Mouse (Mus musculus) forebrain, embryonic 13.5 days (tissue): ENCODE measurements at regions not wholly inside any gene's neighbourhood (a gene's known extent, or its start where the extent isn't known, plus 50 kb on each side); places are given as distances from the start of the nearest gene placed in this dataset.

Experiments
- ATAC-seq: fragments of 200-750 bp; cut with Nextera tagmentation; 2 replicates; pipeline ENCODE4 v1.8.0; 2017
- H3K27ac ChIP-seq: fragments of 300-500 bp; sonication (generic); 2 replicates; pipeline ENCODE4 v1.5.1; 2015; ENCODE audit warnings: inconsistent platforms, mild to moderate bottlenecking, moderate library complexity
- H3K27me3 ChIP-seq: fragments of 300-500 bp; sonication (generic); 2 replicates; pipeline ENCODE4 v1.6.1; 2015; ENCODE audit warnings: mild to moderate bottlenecking, inconsistent platforms
- H3K36me3 ChIP-seq: fragments of 300-500 bp; sonication (generic); 2 replicates; pipeline ENCODE4 v1.6.1; 2015; ENCODE audit warnings: mild to moderate bottlenecking, inconsistent platforms; ENCODE audit not compliant: poor library complexity, severe bottlenecking
- H3K4me1 ChIP-seq: fragments of 300-500 bp; sonication (generic); 2 replicates; pipeline ENCODE4 v1.6.1; 2015; ENCODE audit warnings: inconsistent platforms
- H3K4me2 ChIP-seq: fragments of 300-500 bp; sonication (generic); 2 replicates; pipeline ENCODE4 v1.6.1; 2015; ENCODE audit warnings: inconsistent platforms, mild to moderate bottlenecking, moderate library complexity
- H3K4me3 ChIP-seq: fragments of 300-500 bp; sonication (generic); 2 replicates; pipeline ENCODE4 v1.5.1; 2015; ENCODE audit warnings: mild to moderate bottlenecking, inconsistent platforms
- H3K9ac ChIP-seq: fragments of 300-500 bp; sonication (generic); 2 replicates; pipeline ENCODE4 v1.6.1; 2015; ENCODE audit warnings: mild to moderate bottlenecking, inconsistent platforms
- H3K9me3 ChIP-seq: fragments of 300-500 bp; sonication (generic); replicated peaks from 2 replicates; pipeline ENCODE4 v1.6.1; 2016; ENCODE audit warnings: inconsistent platforms
- WGBS: fragments of 180-500 bp; shearing (Covaris S2); methylation state at CpG from one replicate; pipeline ENCODE4 v1.1.7; 2015; 5-methylcytosine and 5-hydroxymethylcytosine counted together

DNA sequence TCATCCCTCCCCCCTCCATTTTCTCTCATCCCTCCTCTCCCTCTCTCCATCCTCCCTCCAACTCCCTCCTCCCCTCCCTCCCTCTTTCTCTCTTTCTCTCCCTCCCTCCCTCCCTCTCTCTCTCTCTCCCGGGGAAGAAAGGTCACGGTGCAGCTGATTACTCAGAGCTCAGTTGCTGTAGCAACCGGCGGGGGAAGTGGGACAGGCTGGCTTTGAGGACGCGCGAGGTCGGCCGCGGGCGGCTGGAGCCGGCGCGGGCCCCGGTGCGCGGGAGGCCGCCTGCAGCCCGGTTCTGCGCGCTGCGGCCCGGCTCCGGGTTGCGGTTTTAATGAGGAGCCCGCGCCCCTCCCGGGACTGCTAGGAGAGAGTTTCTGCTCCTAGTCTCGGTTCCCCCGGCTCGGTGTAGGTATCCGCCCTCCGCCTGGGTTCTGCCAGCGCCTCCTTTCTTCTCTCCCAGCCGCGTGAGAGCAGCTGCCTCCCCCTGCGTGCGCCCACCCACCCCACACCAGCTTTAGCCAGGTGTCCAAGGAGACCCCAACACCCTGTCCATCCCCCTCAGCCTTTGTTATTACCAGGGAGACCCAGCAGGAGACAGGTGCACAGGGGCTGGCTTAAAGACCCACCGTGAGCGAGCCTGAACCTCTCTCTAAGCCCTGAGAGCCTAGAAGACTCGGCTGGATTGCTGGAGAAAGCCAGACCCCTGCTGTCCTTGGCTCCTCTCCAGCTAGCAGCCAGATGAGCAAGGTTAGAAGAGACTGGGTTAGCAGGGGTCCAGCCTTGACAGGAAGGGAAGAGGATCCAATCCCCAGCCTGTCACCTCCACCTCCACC lies 98.6 kb downstream of the Cstad start:
- peaks cover 60% of the 10 kb centered on the region for H3K4me1 ChIP-seq
- under 1% methylated on average over 39 of the region's 41 CpGs for WGBS
- no peaks in the 10 kb centered on the region for H3K27me3 ChIP-seq
- peak overlapping the region; percentile 61 for H3K4me2 ChIP-seq
- H3K4me3 ChIP-seq: peak overlapping the region; percentile 36
- peak; percentile 80 for ATAC-seq
- H3K9ac ChIP-seq: peak overlapping the region; percentile 79
- no peaks in the 10 kb centered on the region for H3K36me3 ChIP-seq
- H3K27ac ChIP-seq: peak overlapping the region; percentile 100
- no peaks in the 10 kb centered on the region for H3K9me3 ChIP-seq

DNA sequence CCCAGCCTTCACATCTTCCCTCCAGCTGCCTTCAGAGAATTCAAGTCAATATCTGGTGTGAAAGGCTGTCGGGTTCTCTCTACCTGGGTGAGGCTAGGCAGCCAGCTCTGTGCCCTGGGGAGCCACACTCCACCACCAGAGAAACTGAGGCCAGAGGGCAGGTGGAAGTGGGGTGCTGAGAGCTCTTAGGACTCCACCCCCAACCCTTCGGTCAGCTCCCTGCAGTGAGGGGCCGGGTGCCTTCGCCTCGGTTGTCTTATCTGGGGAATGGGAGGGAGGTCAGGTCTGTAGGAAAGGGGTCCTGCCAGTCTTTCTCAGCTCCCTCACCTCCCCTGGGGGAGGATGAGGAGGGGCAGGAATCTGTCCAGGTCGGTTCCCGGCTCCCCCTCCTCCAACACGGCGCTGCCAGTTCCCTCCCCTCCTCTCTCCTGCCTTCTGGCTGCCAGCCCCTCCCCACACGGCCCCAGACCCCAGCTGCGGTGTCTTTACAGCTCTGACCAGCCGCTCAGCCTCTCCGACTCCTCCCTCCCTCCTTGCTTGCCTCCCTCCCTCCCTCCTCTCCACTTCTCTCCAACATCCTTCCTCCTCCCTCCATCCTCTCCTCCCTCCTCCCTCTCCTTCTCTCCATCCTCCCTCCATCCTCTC lies 97.8 kb downstream of the Cstad start:
- WGBS: 1% methylated on average over 9 of the region's 13 CpGs
- H3K4me3 ChIP-seq: peak overlapping the region; percentile 21

DNA sequence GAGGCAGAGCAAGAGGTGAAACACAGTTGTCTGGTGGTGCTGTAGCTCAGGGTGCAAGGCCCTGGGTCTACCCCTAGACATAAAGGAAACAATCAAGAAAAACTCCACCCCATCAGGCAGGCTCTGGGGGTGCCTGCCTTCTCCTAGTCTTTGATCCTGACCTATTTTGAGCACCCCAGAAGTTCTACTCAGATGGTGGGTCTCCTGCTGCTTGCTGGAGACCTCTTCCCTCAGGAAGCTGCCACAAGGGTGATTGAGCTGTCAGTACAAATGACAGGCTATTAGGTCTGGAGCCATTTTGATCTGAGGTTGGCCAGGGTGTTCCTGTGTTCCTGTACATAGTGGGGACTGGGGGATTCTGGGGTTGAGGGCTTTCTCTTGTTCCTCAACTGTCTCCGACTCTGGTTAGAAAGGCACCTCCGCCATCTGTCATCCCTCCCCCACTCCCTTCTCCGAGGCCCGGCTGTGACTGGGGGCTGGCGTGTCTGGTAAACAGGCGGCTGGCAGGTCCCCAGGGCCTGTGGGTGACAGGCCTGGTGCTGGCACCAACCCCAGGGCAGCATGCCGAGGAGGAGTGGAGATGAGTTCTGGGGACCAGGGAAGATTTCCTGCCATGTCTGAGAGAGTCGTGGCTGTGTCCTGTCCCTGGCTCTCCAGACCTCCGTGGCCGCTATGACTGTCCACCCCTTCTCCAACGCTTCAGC lies 97.2 kb downstream of the Cstad start:
- Histone ChIP-seq H3K27me3 (no peaks in the 10 kb centered on the region), H3K9me3 (no peaks in the 10 kb centered on the region), H3K4me3 (peak overlapping the region; percentile 21; the same call in 1 of the 2 replicates), H3K36me3 (no peaks in the 10 kb centered on the region), H3K9ac (peak overlapping the region; percentile 79), H3K4me2 (peak overlapping the region; percentile 61), H3K4me1 (peaks cover 74% of the 10 kb centered on the region), H3K27ac (peak overlapping the region; percentile 100)
- WGBS: 2% methylated on average over 11 of the region's 11 CpGs
- ATAC-seq: peak; percentile 67

More for the DNA sequence above, 97.8 kb downstream of the Cstad start:
- peak overlapping the region; percentile 100 for H3K27ac ChIP-seq
- no peaks in the 10 kb centered on the region for H3K27me3 ChIP-seq
- H3K36me3 ChIP-seq: no peaks in the 10 kb centered on the region
- peak overlapping the region; percentile 79 for H3K9ac ChIP-seq
- H3K4me1 ChIP-seq: peaks cover 67% of the 10 kb centered on the region
- no peaks in the 10 kb centered on the region for H3K9me3 ChIP-seq
- peak; percentile 83 for ATAC-seq
- peak overlapping the region; percentile 61 for H3K4me2 ChIP-seq

DNA sequence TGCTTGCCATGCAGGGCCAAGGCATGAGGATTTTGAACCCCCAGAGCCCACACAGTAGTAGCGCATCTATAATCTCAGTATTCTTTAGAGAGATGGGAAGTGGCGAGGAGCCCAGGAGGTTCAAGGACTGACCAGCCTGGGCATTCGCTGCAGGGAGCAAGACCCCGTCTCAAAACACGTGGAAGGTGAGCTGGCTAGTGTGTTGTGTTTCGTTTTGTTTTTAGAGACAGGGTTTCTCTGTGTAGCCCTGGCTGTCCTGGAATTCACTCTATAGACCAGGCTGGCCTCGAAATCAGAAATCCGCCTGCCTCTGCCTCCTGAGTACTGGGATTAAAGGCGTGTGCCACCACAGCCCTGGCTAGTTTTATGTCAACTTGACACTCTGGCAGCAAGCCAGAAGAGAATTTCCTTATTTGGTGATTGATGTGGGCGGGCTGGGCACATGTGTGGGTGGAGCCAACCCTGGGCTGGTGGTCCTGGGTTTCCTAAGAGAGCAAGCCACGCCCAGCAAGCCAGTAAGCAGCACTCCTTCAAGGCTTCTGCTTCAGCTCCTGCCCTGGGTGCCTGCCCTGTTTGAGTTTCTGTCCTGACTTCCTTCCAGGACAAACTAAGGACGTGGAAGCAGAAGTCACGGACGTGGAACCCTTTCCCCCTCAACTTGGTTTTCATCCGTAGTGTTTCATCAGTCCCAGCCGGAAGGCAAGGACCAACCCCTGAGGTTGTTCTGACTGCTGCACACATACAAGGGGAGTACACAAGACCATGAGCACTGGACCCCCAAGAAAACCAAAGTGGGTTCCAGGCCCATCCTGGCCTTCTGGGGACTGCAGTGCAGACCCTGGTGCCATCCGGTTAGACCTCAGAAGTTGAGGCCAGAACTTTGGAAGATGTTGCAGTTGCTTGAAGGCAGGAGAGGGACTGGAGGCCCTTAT lies 96.4 kb downstream of the Cstad start:
- H3K4me1 ChIP-seq: peaks cover 80% of the 10 kb centered on the region
- 88% methylated on average over 17 of the region's 17 CpGs for WGBS
- no peaks in the 10 kb centered on the region for H3K27me3 ChIP-seq

DNA sequence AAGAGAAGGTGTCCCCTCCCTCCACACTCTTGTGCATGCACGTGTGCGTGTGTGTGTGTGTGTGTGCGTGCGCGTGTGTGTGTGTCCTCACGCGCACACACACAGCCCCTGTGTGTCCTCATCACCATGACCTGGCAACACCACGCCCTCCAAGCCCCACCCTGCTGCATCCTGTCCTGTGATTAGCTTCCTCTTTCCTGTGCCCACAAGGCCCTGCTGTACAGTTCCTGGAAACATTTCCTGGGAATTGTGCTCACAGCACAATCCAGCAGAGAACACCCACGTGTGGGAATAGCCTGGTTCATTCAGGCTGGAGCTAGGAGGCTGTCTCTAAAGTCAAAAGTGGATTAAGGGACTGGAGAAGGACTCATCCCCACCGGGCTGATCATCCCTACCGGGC lies 95.5 kb downstream of the Cstad start:
- H3K4me1 ChIP-seq: peaks cover 80% of the 10 kb centered on the region
- 83% methylated on average over 11 of the region's 11 CpGs for WGBS
- no peak overlapping the region for H3K4me2 ChIP-seq
- no peaks in the 10 kb centered on the region for H3K9me3 ChIP-seq
- H3K4me3 ChIP-seq: no peak overlapping the region
- no peak for ATAC-seq
- H3K27ac ChIP-seq: peak overlapping the region; percentile 100
- 0 out of 2 replicates have a peak overlapping the region, but pooled peaks have one; percentile 8 for H3K9ac ChIP-seq
- no peaks in the 10 kb centered on the region for H3K27me3 ChIP-seq
- H3K36me3 ChIP-seq: no peaks in the 10 kb centered on the region

More for the DNA sequence above, 96.4 kb downstream of the Cstad start:
- no peak for ATAC-seq
- H3K9ac ChIP-seq: no peak overlapping the region
- H3K4me3 ChIP-seq: no peak overlapping the region
- peak overlapping the region; percentile 100 for H3K27ac ChIP-seq
- H3K9me3 ChIP-seq: no peaks in the 10 kb centered on the region
- no peaks in the 10 kb centered on the region for H3K36me3 ChIP-seq
- H3K4me2 ChIP-seq: no peak overlapping the region

DNA sequence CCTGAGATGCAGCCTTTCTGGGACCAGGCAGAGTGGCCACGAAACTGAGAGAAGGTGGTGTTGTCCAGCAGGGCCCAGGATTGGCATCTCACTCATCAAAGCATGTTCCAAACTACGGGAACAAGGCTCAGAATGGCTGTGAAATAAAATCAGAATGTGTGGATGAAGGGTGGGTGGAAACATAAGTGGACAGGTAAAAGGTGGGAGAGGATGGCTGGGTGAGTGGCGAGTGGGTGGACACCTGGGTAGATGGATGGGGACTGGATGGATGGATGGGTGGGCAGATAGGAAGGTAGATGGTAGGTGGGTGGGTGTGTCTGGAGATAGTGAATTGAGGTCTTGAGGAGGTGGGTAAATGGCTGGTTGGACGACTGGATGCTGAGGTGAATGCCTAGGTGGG lies 93.6 kb downstream of the Cstad start:
- Histone ChIP-seq H3K4me1 (peaks cover 67% of the 10 kb centered on the region), H3K36me3 (no peaks in the 10 kb centered on the region), H3K9ac (no peak overlapping the region), H3K9me3 (no peaks in the 10 kb centered on the region), H3K4me3 (no peak overlapping the region), H3K27me3 (no peaks in the 10 kb centered on the region), H3K4me2 (no peak overlapping the region), H3K27ac (peak overlapping the region; percentile 16)
- no peak for ATAC-seq
- WGBS: 84% methylated on average over 4 of the region's 4 CpGs

DNA sequence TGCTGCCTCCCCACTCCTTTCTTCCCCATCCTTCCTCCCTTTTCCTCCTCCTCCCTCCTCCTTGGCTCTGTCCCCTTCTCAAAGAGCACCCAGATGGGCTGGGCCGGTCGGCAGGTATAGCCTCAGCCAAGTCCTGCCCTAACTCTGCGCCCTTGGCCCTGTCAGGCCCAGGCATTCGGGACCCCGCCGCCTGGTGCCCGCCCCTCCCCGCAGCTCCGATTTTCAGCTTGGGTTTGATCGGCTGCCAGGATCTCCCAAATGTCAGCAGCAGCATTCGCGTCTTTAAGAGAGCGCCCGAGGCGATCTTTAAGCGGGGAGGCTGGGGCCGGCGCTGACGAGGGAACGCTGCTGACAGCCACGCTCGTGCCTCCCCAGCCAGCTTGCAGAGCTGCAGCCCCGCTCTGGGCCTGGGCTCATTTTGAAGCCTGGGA lies 92.3 kb downstream of the Cstad start:
- Histone ChIP-seq H3K4me3 (no peak overlapping the region), H3K27me3 (no peaks in the 10 kb centered on the region), H3K27ac (peak overlapping the region; percentile 93), H3K9me3 (no peaks in the 10 kb centered on the region), H3K36me3 (no peaks in the 10 kb centered on the region), H3K4me1 (peaks cover 66% of the 10 kb centered on the region), H3K9ac (peak overlapping the region; percentile 53), H3K4me2 (peak overlapping the region; percentile 34)
- ATAC-seq: peak; percentile 56
- 3% methylated on average over 23 of the region's 23 CpGs for WGBS

DNA sequence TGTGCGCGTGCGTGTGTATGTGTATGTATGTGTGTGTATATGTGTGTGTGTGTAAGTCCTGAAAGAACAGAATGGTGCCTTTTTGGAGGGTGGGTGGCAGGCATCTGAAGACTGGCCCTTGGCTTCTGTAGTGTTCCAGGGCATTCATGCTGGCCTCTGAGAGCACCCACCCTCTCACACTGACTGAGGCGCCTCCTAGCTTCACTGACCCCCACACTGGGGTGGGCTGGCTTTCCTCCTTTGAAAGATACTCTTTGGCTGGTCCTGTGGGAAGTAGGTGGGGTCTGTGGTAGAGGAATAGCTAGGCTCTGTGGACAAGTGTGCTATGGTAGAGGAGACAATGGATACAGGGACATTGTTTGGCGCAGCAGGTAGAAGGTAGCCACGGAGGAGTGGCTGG lies 91.5 kb downstream of the Cstad start:
- Histone ChIP-seq H3K36me3 (no peaks in the 10 kb centered on the region), H3K4me2 (no peak overlapping the region), H3K27me3 (no peaks in the 10 kb centered on the region), H3K4me3 (no peak overlapping the region), H3K27ac (peak overlapping the region; percentile 93), H3K4me1 (peaks cover 65% of the 10 kb centered on the region), H3K9me3 (no peaks in the 10 kb centered on the region), H3K9ac (0 out of 2 replicates have a peak overlapping the region, but pooled peaks have one; percentile 53)
- WGBS: 69% methylated on average over 6 of the region's 6 CpGs
- no peak for ATAC-seq

DNA sequence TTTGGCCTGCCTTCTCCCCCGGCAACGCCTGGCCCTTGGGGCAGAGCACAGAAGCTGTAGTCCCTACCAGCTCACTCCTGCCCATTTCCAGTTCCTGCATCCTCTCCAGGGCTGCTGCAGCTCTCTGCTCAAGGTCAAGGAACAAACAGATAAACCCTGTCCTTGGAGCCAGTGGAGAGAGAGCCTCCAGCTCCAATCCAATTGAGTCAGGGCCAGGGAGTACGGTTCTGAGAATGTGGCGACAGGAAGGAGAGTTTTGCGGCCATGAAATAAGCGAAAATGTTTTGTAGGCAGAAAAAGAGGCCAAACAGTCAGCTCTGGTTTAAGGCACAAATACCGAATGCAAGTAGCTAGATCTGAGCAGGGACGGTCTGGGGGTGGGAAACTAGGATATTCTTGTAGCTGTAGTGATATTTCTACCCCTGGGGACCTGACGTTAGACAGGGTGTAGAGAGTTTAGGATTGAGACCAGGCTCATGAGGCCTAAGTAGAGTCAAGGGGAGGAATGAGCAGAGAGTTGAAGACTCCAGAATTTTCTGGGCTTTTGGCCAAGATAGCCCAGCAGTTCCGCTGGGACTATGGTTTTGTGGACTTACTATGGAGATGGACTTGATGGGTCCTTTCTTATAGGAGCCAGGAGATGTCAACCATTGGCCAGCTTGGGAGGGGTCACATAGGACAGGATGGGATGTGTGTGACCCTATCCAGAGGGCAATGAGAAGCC lies 90.5 kb downstream of the Cstad start:
- peak overlapping the region; percentile 93 for H3K27ac ChIP-seq
- H3K4me3 ChIP-seq: no peak overlapping the region
- no peak for ATAC-seq
- 0 out of 2 replicates have a peak overlapping the region, but pooled peaks have one; percentile 14 for H3K9ac ChIP-seq
- no peaks in the 10 kb centered on the region for H3K27me3 ChIP-seq
- peaks cover 59% of the 10 kb centered on the region for H3K4me1 ChIP-seq
- 0 out of 2 replicates have a peak, but pooled peaks cover 1% of the 10 kb centered on the region for H3K9me3 ChIP-seq
- no peak overlapping the region for H3K4me2 ChIP-seq
- WGBS: 81% methylated on average over 10 of the region's 10 CpGs
- no peaks in the 10 kb centered on the region for H3K36me3 ChIP-seq

DNA sequence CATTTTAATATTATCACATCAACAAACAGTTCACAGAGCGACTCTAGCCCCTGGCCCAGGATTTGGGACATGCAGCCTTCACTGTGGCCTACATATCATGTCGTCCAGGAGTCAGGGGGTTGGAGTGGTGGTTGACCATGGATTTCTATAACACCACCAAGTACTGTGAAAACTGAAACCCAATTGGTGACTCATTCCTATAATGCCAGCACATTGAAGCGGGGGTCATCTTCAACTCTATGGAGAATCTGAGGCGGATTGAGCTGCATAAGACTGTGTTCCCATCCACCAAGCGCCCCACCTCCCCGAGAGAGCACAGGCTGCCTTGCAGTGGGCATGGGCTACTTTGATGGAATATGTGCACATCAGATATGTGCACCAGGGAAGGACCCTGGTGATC lies 89.6 kb downstream of the Cstad start:
- Histone ChIP-seq H3K4me2 (no peak overlapping the region), H3K9ac (no peak overlapping the region), H3K4me1 (peaks cover 58% of the 10 kb centered on the region), H3K4me3 (no peak overlapping the region), H3K27me3 (no peaks in the 10 kb centered on the region), H3K27ac (0 out of 2 replicates have a peak overlapping the region, but pooled peaks have one; percentile 35), H3K9me3 (0 out of 2 replicates have a peak, but pooled peaks cover 9% of the 10 kb centered on the region), H3K36me3 (no peaks in the 10 kb centered on the region)
- no peak for ATAC-seq
- 91% methylated on average over 6 of the region's 6 CpGs for WGBS
